Mouse (Mus musculus) testis, adult 2 months (tissue): ENCODE measurements around the gene Ppp2r5c.

ENCODE experiments used
- CTCF ChIP-seq: fragments of 200-500 bp; IDR thresholded peaks from 2 replicates; pipeline ENCODE4 v1.5.1; 2012; ENCODE audit warnings: low read depth, mild to moderate bottlenecking, inconsistent platforms, low read length, moderate library complexity; ENCODE audit not compliant: control insufficient read depth, insufficient read depth, insufficient replicate concordance
- POLR2A ChIP-seq: fragments of 200-500 bp; IDR thresholded peaks from 2 replicates; pipeline ENCODE4 v1.6.1; 2012; ENCODE audit warnings: low read depth, mild to moderate bottlenecking, inconsistent platforms, low read length, moderate library complexity; ENCODE audit not compliant: control insufficient read depth

GRCm38 (mm10) chr12:110485585-110486331 lies 38.8 kb downstream of the Ppp2r5c start:
- TF ChIP-seq CTCF (no peak), POLR2A (no peak; the same call in none of the 2 replicates)
